30 mouse cellular contexts compared by ENCODE assay signal in genomic region chr1:84883889-84884288, GRCm38 (mm10). TPM values are rescaled to one million over a fixed set of nuclear protein-coding genes. Genes with fewer than 3 reads are reported as not detected.
DNase-seq lines count a peak whose midpoint lies in the region; ATAC-seq and TF ChIP-seq lines count a peak whose summit lies in the region.
"Had no signal": no experiment of that assay in that cellular context is flagged by ENCODE, and none has a peak within 500 bp of the region (broad histone marks: within the 10 kb centered on the region; RNA-seq: fewer than 3 reads in every experiment).

No protein-coding gene starts in this region.

- DNase-seq in kidney, postnatal 4 days = peak; percentile 45 to 58
- DNase-seq in kidney, adult 8-10 months = no peak
- DNase-seq in R1 (ENCODE audit: low read depth, low spot score) = peak; percentile 44
- peak; percentile 47 for DNase-seq in brain, adult 2 months (ENCODE audit: low read depth, low spot score)
- no peak for DNase-seq in hindbrain, embryonic 11.5 days (ENCODE audit: low spot score)
- no peak for DNase-seq in hindbrain, postnatal 0 days (ENCODE audit: low spot score)
- DNase-seq: adrenal gland, adult 2 months; adrenal gland, postnatal 14 days; B cell, adult 2 months; cerebellum, adult 11 months; cerebellum, adult 2 months; cerebellum, adult 9-11 months; cerebellum, postnatal 25 days; forebrain, postnatal 0 days; gastrocnemius, adult 2 months; gastrocnemius, postnatal 14 days; heart, adult 11 months had no signal

- no peak overlapping the region for H3K27ac ChIP-seq in hindbrain, embryonic 11.5 days (ENCODE audit: low read depth, low read length)
- no peak overlapping the region for H3K27ac ChIP-seq in hindbrain, postnatal 0 days
- H3K27ac ChIP-seq: embryonic facial prominence, embryonic 12.5 days; embryonic facial prominence, embryonic 15.5 days; gastrocnemius, adult 2 months; hindbrain, embryonic 13.5 days had no signal

- 64% methylated on average over 4 of the region's 4 CpGs for WGBS in hindbrain, embryonic 11.5 days
- 52% methylated on average over 4 of the region's 4 CpGs for WGBS in hindbrain, postnatal 0 days

- H3K9ac ChIP-seq in hindbrain, embryonic 11.5 days (ENCODE audit: low read depth, low read length) = no peak overlapping the region
- no peak overlapping the region for H3K9ac ChIP-seq in hindbrain, postnatal 0 days (replicated peaks; ENCODE audit: low read length)
- H3K9ac ChIP-seq: embryonic facial prominence, embryonic 12.5 days; embryonic facial prominence, embryonic 15.5 days; forebrain, postnatal 0 days; hindbrain, embryonic 13.5 days had no signal

- H3K36me3 ChIP-seq in hindbrain, embryonic 11.5 days (ENCODE audit: control insufficient read depth, insufficient read depth, low read length) = no peaks in the 10 kb centered on the region
- no peaks in the 10 kb centered on the region for H3K36me3 ChIP-seq in hindbrain, postnatal 0 days (ENCODE audit: insufficient read depth, low read length)
- H3K36me3 ChIP-seq: embryonic facial prominence, embryonic 12.5 days; embryonic facial prominence, embryonic 15.5 days; G1E; hindbrain, embryonic 13.5 days had no signal

- no peak for TF ChIP-seq CTCF in hindbrain, postnatal 0 days (IDR thresholded peaks at IDR 0.05; ENCODE audit: low read depth)

- no peaks in the 10 kb centered on the region for H3K4me1 ChIP-seq in hindbrain, embryonic 11.5 days (replicated peaks; ENCODE audit: control insufficient read depth, insufficient read depth, low read length)
- H3K4me1 ChIP-seq in hindbrain, postnatal 0 days (ENCODE audit: insufficient read depth, low read length) = no peaks in the 10 kb centered on the region
- H3K4me1 ChIP-seq: embryonic facial prominence, embryonic 12.5 days; embryonic facial prominence, embryonic 15.5 days had no signal

- H3K4me2 ChIP-seq in hindbrain, embryonic 11.5 days (replicated peaks; ENCODE audit: low read depth, low read length) = no peak overlapping the region
- H3K4me2 ChIP-seq in hindbrain, postnatal 0 days (ENCODE audit: low read depth, low read length) = no peak overlapping the region
- H3K4me2 ChIP-seq: embryonic facial prominence, embryonic 12.5 days; embryonic facial prominence, embryonic 15.5 days; heart, embryonic 11.5 days; hindbrain, embryonic 13.5 days had no signal

- no peaks in the 10 kb centered on the region for H3K9me3 ChIP-seq in hindbrain, embryonic 11.5 days (ENCODE audit: control insufficient read depth, low read length)
- H3K9me3 ChIP-seq in hindbrain, postnatal 0 days (ENCODE audit: low read length) = no peaks in the 10 kb centered on the region
- H3K9me3 ChIP-seq: embryonic facial prominence, embryonic 12.5 days; embryonic facial prominence, embryonic 15.5 days; G1E; hindbrain, embryonic 13.5 days had no signal

- no peak overlapping the region for H3K4me3 ChIP-seq in hindbrain, embryonic 11.5 days (ENCODE audit: low read depth, low read length)
- H3K4me3 ChIP-seq in hindbrain, postnatal 0 days (ENCODE audit: low read length) = no peak overlapping the region
- H3K4me3 ChIP-seq: embryonic facial prominence, embryonic 12.5 days; embryonic facial prominence, embryonic 15.5 days; gastrocnemius, adult 2 months; hindbrain, embryonic 13.5 days had no signal

- H3K27me3 ChIP-seq in hindbrain, embryonic 11.5 days (ENCODE audit: control insufficient read depth, insufficient read depth, low read length) = no peaks in the 10 kb centered on the region
- no peaks in the 10 kb centered on the region for H3K27me3 ChIP-seq in hindbrain, postnatal 0 days (ENCODE audit: insufficient read depth, low read length)
- H3K27me3 ChIP-seq: CH12.LX; embryonic facial prominence, embryonic 12.5 days; embryonic facial prominence, embryonic 15.5 days; hindbrain, embryonic 13.5 days; Patski had no signal

- ATAC-seq in hindbrain, embryonic 11.5 days (ENCODE audit: low FRiP score) = no peak
- no peak for ATAC-seq in hindbrain, postnatal 0 days
- ATAC-seq: forebrain, embryonic 14.5 days; forebrain, postnatal 0 days; hindbrain, embryonic 16.5 days; inflammation-experienced regulatory T-cells, adult 6 months; Patski had no signal

RNA-seq across cellular contexts. Expression of gene Trip12, which starts 43.6 kb away (rescaled TPM):
- 92.1 and 105 TPM in 2 replicates for polyA plus RNA-seq in hindbrain, embryonic 11.5 days (2014; fragmentation: Nextera tagmentation; extraction: Ambion mirVana)
- total RNA-seq in hindbrain, postnatal 0 days (2014; rRNA removed) = 82.2 and 92.8 TPM in 2 replicates
- polyA plus RNA-seq in hindbrain, postnatal 0 days (2015; fragmentation: Nextera tagmentation; extraction: Ambion mirVana) = 28.4 and 36.8 TPM in 2 replicates

RNA-seq across cellular contexts. Expression of gene Fbxo36, which starts 44.2 kb away (rescaled TPM):
- polyA plus RNA-seq in hindbrain, embryonic 11.5 days (2014; fragmentation: Nextera tagmentation; extraction: Ambion mirVana) = 12.0 and 13.0 TPM in 2 replicates
- 2.8 and 3.7 TPM in 2 replicates for total RNA-seq in hindbrain, postnatal 0 days (2014; rRNA removed)
- polyA plus RNA-seq in hindbrain, postnatal 0 days (2015; fragmentation: Nextera tagmentation; extraction: Ambion mirVana) = 10.1 and 12.8 TPM in 2 replicates

RNA-seq across cellular contexts. Expression of gene Slc16a14, which starts 51.0 kb away (rescaled TPM):
- polyA plus RNA-seq in hindbrain, embryonic 11.5 days (2014; fragmentation: Nextera tagmentation; extraction: Ambion mirVana) = 1.8 and 2.9 TPM in 2 replicates
- total RNA-seq in hindbrain, postnatal 0 days (2014; rRNA removed) = 15.7 and 20.3 TPM in 2 replicates
- 14.5 and 16.2 TPM in 2 replicates for polyA plus RNA-seq in hindbrain, postnatal 0 days (2015; fragmentation: Nextera tagmentation; extraction: Ambion mirVana)
- total RNA-seq: common myeloid progenitor, adult 5-6 weeks; hematopoietic stem cell, adult 5-6 weeks had no signal
- polyA plus RNA-seq: heart, postnatal 0 days; inflammation-experienced regulatory T-cells, adult 6 months; Patski had no signal

Comparison
In these comparisons a context has a peak if more than half of its experiments do, and no peak if none do; other contexts are left out.
1. DNase-seq: peak in kidney, postnatal 4 days (2 of 2), R1 (single experiment) and brain, adult 2 months (single experiment); none in kidney, adult 8-10 months (0 of 2), hindbrain, embryonic 11.5 days (single experiment) and hindbrain, postnatal 0 days (single experiment).